Mouse (Mus musculus): ENCODE measurements around the gene Zfp759. TPM values are rescaled to one million over a fixed set of nuclear protein-coding genes. Genes with fewer than 3 reads are reported as not detected.
"Not testable (repeated sequence)": the region's sequence is repeated elsewhere in the genome, so short reads cannot be mapped to it uniquely, and the experiment has no call there.

Gene Zfp759
- polyA plus RNA-seq (2015; fragmentation: Nextera tagmentation; extraction: Ambion mirVana): 2.2 and 2.3 TPM in 2 replicates

DNA sequence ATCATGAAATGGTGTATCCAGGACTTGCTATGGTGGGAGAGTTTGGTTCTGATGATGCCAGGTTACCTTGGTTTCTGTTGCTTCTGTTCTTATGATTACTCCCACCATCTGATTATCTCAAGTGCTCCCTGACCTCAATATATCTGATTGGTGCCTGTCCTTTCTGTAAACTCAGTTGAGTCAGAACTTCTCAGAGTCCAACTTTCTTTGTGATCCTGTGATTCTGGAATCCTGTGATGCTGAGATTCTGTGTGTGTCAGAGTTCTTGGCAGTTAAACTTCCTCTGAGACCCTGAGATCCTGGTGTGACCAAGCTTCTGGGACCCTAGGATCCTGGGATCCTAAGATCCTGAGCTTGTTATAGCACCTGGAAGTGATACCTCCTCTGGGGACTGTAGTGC, at the start of gene Zfp759:
Gene Zfp759, plus strand, starts transcription at position 301 of the 400 bp plus-strand sequence.
- not testable (repeated sequence) for H3K27me3 ChIP-seq; H3K4me1 ChIP-seq; H3K4me3 ChIP-seq; H3K9ac ChIP-seq; H3K9me3 ChIP-seq; H3K4me2 ChIP-seq (replicated peaks); H3K36me3 ChIP-seq; ATAC-seq (ENCODE audit: low FRiP score, low read depth); H3K27ac ChIP-seq

DNA sequence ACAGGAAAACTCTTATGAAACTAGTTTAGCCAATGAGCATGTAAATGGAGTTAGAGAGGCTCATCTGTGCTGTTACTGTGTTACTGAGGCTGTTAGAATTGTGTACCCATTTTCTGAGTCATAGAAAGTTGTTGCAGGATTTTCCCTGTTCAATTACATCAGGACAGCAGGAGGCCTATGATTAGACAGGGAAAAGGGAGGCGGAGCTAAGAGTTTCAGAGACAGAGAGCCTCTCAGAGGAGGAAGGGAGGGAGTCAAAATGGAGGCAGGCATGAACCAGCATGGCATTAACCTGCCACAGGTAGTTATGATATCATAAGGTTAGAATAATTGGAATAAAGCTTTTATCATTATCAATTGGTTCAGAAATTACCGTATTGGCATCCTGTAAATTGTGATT, 48.7 kb upstream of the Zfp759 start:
- ATAC-seq (ENCODE audit: low FRiP score, low read depth): no peak
- Histone ChIP-seq H3K9me3 (peaks cover 51% of the 10 kb centered on the region), H3K27me3 (no peaks in the 10 kb centered on the region), H3K27ac (no peak overlapping the region), H3K36me3 (peaks cover 76% of the 10 kb centered on the region), H3K4me2 (replicated peaks) (no peak overlapping the region), H3K4me1 (no peaks in the 10 kb centered on the region), H3K4me3 (no peak overlapping the region), H3K9ac (no peak overlapping the region)
- WGBS: 96% methylated on average over 2 of the region's 2 CpGs

DNA sequence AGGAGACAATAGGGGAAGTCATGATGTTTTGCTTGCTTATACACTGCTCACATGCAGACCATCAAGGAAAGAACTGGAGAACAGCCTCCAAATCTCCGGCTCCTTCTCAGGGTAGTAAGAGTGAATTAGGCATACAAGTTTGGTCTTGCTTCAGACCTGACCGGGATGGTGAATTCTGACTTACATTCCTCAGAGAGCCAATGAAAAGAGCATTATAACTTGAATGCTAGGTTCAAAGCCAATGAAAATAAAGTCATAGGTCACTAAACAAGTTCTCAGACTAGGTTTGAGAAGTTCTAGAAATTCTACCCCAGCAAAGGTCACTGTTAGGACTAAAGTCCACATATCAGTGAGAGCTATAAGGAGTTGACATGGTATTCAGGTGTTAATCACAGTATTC, 44.2 kb upstream of the Zfp759 start:
- peaks cover 28% of the 10 kb centered on the region for H3K9me3 ChIP-seq
- 89% methylated on average over 2 of the region's 2 CpGs for WGBS
- H3K9ac ChIP-seq: no peak overlapping the region
- no peak overlapping the region for H3K4me3 ChIP-seq
- H3K27me3 ChIP-seq: no peaks in the 10 kb centered on the region
- H3K36me3 ChIP-seq: peaks cover 53% of the 10 kb centered on the region
- H3K4me1 ChIP-seq: peaks cover 9% of the 10 kb centered on the region
- no peak for ATAC-seq (ENCODE audit: low FRiP score, low read depth)
- no peak overlapping the region for H3K4me2 ChIP-seq (replicated peaks)
- no peak overlapping the region for H3K27ac ChIP-seq

DNA sequence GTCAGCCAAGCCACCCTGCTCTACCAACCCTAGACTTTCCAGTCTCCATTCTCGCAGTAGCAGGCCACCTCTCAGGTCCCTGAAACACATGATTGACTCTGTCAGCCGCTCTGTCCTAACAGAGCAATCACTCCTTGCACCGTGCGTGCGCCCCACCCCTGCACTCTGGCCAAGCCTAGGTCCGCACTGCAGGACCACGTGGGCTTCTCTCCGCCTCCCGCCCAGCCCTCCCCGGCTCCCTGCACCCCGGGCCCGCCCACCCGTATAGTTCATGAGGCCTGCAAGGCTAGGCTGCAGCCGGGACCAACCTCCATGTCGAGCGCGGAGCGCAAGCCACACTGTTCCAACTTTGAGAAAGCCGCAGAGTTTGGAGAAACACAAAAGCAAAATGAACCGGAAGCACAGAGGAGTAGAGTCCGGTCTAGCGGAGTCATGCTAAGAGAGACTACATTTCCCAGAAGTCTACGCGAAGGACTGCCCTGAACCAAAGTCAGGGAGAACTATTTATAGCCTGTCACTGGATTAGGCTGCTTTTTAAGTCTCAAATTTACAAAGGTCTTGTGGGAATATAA, 40.2 kb upstream of the Zfp759 start:
- peaks cover 21% of the 10 kb centered on the region for H3K36me3 ChIP-seq
- H3K9me3 ChIP-seq: 0 out of 2 replicates have a peak, but pooled peaks cover 8% of the 10 kb centered on the region
- H3K4me2 ChIP-seq (replicated peaks): peak overlapping the region; percentile 77
- H3K4me1 ChIP-seq: peaks cover 10% of the 10 kb centered on the region
- no peaks in the 10 kb centered on the region for H3K27me3 ChIP-seq
- H3K4me3 ChIP-seq: peak overlapping the region; percentile 59
- WGBS: 1% methylated on average over 24 of the region's 24 CpGs
- peak overlapping the region; percentile 78 for H3K9ac ChIP-seq
- peak; percentile 99 for ATAC-seq (ENCODE audit: low FRiP score, low read depth)
- peak overlapping the region; percentile 90 for H3K27ac ChIP-seq

DNA sequence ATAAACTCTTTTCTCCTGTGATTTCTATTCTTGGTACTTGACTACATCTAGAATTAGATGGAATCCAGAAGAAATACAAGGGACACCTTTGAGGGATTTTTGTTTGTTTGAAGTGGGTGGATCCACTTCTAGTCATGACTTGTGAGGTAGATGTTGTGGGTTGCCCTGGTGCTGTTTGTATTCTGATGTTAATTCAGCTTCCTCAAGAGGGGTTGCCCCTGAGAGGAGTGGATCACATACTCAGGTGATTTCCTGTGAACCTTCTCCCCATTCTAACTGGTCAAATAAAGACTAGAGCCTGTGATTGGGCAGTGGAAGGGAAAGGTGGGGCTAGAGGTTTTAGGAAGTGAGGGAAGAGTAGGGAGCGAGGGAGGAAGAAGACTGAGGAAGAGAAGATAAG, 39.5 kb upstream of the Zfp759 start:
- Histone ChIP-seq H3K27me3 (no peaks in the 10 kb centered on the region), H3K27ac (peak overlapping the region; percentile 90), H3K9me3 (0 out of 2 replicates have a peak, but pooled peaks cover 6% of the 10 kb centered on the region), H3K9ac (peak overlapping the region; percentile 78; the same call in 1 of the 2 replicates), H3K4me2 (replicated peaks) (peak overlapping the region; percentile 77), H3K36me3 (peaks cover 15% of the 10 kb centered on the region), H3K4me1 (peaks cover 10% of the 10 kb centered on the region), H3K4me3 (peak overlapping the region; percentile 59)
- ATAC-seq (ENCODE audit: low FRiP score, low read depth): no peak
- 68% methylated on average over 1 of the region's 1 CpGs for WGBS

DNA sequence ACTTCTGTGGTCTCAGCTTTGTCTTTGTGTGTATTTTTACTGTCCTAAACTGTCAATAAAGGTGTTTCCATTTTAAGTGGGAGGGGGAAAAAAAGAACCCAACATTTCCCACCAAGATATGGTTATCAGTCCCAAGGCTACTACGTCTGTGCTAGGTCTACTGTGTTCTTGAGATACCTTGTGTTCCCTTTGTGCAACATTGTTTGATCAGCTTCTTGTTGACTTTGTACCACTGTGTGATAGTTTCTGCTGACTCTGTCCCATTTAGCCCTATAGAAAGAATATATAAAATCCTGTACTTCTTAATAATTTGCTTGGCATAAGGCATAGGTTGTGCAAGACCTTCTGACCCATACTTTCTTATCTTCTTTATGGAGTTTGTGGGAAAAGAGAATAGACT, 31.3 kb upstream of the Zfp759 start:
- Histone ChIP-seq H3K4me2 (replicated peaks) (no peak overlapping the region), H3K36me3 (no peaks in the 10 kb centered on the region), H3K9ac (no peak overlapping the region), H3K27ac (no peak overlapping the region), H3K27me3 (no peaks in the 10 kb centered on the region), H3K4me1 (no peaks in the 10 kb centered on the region), H3K4me3 (no peak overlapping the region), H3K9me3 (no peaks in the 10 kb centered on the region)
- no peak for ATAC-seq (ENCODE audit: low FRiP score, low read depth)
- WGBS: 77% methylated on average over 1 of the region's 1 CpGs

DNA sequence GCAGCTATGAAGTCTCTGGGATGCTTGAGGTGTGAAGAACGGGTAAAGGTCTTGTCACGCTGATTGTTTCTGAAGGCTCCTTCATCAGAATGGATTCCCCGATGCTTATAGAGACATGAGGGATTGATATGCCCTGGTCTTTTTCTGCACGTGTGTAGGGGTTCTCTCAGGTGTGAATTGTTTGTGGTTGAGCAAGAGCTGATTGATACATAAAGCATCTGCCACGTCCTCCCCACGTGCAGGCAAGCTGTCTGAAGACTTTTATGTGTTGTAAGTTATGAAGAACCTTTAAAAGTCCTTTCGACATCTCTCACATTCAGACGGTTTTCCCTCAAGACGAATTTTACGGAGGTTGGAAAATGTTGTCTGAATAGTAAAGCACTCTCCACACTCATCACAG, 23.6 kb upstream of the Zfp759 start, which contains the start of gene Zfp708:
Gene Zfp708, minus strand, starts transcription at position 101 of the 400 bp plus-strand sequence.
- Histone ChIP-seq H3K27me3 (no peaks in the 10 kb centered on the region), H3K9me3 (no peaks in the 10 kb centered on the region), H3K36me3 (peaks cover 25% of the 10 kb centered on the region; the same call in 1 of the 2 replicates), H3K4me2 (replicated peaks) (no peak within 1 kb of the TSS), H3K4me3 (no peak within 1 kb of the TSS), H3K27ac (no peak within 1 kb of the TSS), H3K4me1 (no peaks in the 10 kb centered on the region), H3K9ac (no peak within 1 kb of the TSS)
- WGBS: 90% methylated on average over 10 of the region's 10 CpGs
- ATAC-seq (ENCODE audit: low FRiP score, low read depth): no peak

DNA sequence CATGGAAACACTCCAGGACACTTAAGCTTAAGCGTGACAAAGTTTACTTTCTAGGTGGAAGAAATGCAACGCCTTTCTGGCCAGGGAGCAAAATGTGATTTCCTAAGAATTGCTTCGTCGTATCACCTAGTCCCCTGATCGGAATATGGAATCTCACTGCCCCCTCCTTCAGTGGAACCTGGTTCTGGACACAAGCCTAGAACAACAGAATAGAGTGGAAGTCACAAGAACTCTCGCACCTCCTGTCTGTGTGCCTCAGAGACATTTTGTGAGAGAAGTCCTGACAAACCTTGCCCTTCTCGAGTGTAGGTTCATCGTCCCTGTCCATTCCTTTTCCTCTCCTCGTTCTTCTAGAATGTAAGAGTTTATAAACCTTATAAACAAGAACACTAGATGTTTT, 13.8 kb upstream of the Zfp759 start:
- Histone ChIP-seq H3K4me2 (replicated peaks) (peak overlapping the region; percentile 76), H3K27me3 (no peaks in the 10 kb centered on the region), H3K4me1 (peaks cover 6% of the 10 kb centered on the region), H3K9ac (peak overlapping the region; percentile 79), H3K36me3 (peaks cover 13% of the 10 kb centered on the region), H3K4me3 (peak overlapping the region; percentile 63), H3K27ac (peak overlapping the region; percentile 89), H3K9me3 (peaks cover 11% of the 10 kb centered on the region)
- ATAC-seq (ENCODE audit: low FRiP score, low read depth): no peak
- WGBS: 65% methylated on average over 9 of the region's 9 CpGs

DNA sequence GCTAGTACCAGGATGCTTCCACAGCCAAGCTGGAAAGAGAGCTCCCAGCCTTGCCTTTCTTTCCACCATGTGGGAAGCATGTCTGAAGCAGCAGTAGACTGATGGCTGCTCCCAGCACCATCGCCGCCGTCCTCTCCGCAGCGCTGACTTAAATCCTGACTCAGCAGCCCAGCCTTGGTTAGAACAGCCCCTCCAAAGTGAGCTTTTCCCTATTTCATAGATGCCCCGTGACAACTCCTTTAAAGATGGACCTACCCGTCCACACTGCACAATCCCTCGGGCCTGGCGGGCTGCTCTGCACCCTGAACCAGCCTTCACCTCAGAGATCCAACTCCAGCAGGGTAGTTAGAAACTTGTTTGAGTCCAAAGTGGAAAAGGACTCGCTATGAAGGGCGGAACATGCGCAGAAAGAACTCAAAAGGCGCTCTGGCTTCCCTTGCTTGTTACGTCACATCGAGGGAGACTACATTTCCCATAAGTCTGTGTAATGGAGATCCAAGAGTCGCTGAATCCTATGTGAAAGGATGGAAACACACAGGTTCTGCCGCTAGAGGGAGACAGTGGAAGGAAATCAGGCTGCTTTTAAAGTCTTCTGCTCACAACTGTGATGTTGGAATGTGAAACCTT, 13.2 kb upstream of the Zfp759 start, which contains the start of gene Gm28557:
Gene Gm28557, minus strand, starts transcription at position 411 of the 627 bp plus-strand sequence.
- Histone ChIP-seq H3K4me3 (peak within 1 kb of the TSS; percentile 63), H3K9ac (peak within 1 kb of the TSS; percentile 79), H3K4me2 (replicated peaks) (peak within 1 kb of the TSS; percentile 76), H3K9me3 (peaks cover 11% of the 10 kb centered on the region), H3K36me3 (peaks cover 13% of the 10 kb centered on the region), H3K4me1 (peaks cover 6% of the 10 kb centered on the region), H3K27ac (peak within 1 kb of the TSS; percentile 89), H3K27me3 (no peaks in the 10 kb centered on the region)
- WGBS: 0% methylated on average over 17 of the region's 17 CpGs
- peak; percentile 98 for ATAC-seq (ENCODE audit: low FRiP score, low read depth)

DNA sequence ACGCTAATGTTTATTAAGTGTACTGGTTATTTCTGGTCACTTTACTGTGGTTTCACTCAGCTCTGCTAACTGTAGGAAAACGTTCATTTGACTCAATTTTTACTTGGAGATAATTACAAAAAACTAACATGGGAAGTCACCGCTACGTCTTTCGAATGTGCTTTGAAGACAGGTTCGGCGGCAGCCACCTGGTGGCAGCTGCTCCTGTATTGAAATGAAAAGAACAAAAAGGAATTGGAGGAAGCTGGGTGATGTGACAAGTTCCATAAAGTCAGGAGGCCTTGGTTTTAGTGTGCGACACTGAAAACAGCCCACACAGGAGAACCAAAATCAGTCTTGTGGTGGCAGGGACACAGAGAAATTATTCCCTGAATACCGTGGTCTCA, 12.6 kb upstream of the Zfp759 start:
- 6% methylated on average over 9 of the region's 9 CpGs for WGBS
- peak; percentile 62 for ATAC-seq (ENCODE audit: low FRiP score, low read depth)
- H3K9ac ChIP-seq: 0 out of 2 replicates have a peak overlapping the region, but pooled peaks have one; percentile 43
- no peaks in the 10 kb centered on the region for H3K27me3 ChIP-seq
- peaks cover 11% of the 10 kb centered on the region for H3K9me3 ChIP-seq
- H3K4me3 ChIP-seq: peak overlapping the region; percentile 63
- peaks cover 6% of the 10 kb centered on the region for H3K4me1 ChIP-seq
- H3K36me3 ChIP-seq: peaks cover 13% of the 10 kb centered on the region
- H3K4me2 ChIP-seq (replicated peaks): peak overlapping the region; percentile 76
- no peak overlapping the region for H3K27ac ChIP-seq

DNA sequence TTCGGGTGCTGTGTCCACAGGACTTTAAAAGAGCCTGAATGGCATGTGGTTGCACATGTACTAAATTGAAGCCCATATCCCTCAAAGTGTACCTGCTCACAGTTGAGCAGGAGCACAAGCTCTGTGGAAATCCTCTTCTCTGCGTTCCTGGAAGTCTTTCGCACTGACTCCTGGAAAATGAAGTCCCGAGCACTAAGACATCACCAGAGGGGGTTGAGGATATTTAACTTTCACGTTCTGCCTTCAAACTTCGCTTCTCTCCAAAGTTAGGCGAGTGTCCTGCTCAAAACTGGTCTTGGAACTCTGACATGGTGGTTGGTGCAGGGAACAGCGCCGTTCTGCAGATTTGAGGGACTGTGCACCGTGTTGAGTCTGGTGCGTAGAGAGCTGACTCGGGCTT, 9.4 kb upstream of the Zfp759 start:
- WGBS: 84% methylated on average over 12 of the region's 12 CpGs
- H3K4me3 ChIP-seq: no peak overlapping the region

DNA sequence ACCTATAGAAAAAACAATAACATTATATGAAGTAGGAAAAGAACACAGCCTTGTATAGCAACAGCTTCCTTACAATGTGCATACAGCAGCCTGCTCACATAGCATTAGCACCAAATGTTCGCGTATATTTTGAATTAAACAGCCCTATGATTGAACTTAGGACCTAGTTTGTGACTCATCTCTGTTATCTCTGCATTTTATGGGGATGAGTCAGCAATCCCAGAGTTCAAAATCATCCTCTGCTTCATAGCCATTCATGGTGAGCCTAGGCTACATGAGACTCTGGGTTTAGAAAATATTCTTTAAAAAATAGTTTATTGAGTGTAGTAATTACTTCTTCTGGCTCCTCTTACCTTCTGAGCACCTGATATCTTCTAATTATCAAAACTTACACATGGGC, 8.2 kb upstream of the Zfp759 start:
- H3K4me1 ChIP-seq: no peaks in the 10 kb centered on the region
- H3K4me3 ChIP-seq: no peak overlapping the region
- H3K9ac ChIP-seq: no peak overlapping the region
- no peaks in the 10 kb centered on the region for H3K36me3 ChIP-seq
- ATAC-seq (ENCODE audit: low FRiP score, low read depth): no peak
- no peaks in the 10 kb centered on the region for H3K9me3 ChIP-seq
- H3K4me2 ChIP-seq (replicated peaks): no peak overlapping the region
- H3K27me3 ChIP-seq: no peaks in the 10 kb centered on the region
- WGBS: 94% methylated on average over 2 of the region's 2 CpGs
- no peak overlapping the region for H3K27ac ChIP-seq

More for the DNA sequence above, 9.4 kb upstream of the Zfp759 start:
- Histone ChIP-seq H3K27ac (no peak overlapping the region), H3K4me2 (replicated peaks) (no peak overlapping the region), H3K4me1 (peaks cover 6% of the 10 kb centered on the region), H3K9ac (no peak overlapping the region), H3K27me3 (no peaks in the 10 kb centered on the region), H3K9me3 (no peaks in the 10 kb centered on the region), H3K36me3 (no peaks in the 10 kb centered on the region)
- no peak for ATAC-seq (ENCODE audit: low FRiP score, low read depth)

All from limb, embryonic 13.5 days (tissue).